Mouse (Mus musculus) testis, adult 2 months (tissue): ENCODE measurements around the gene Phkb. TPM values are rescaled to one million over a fixed set of nuclear protein-coding genes. Genes with fewer than 3 reads are reported as not detected.

ENCODE experiments used
- H3K27ac ChIP-seq: fragments of 200-500 bp; 2 replicates; pipeline ENCODE4 v1.5.1; 2012; ENCODE audit warnings: low read depth, low read length; ENCODE audit not compliant: control insufficient read depth, insufficient read depth
- H3K27me3 ChIP-seq: fragments of 200-500 bp; 2 replicates; pipeline ENCODE4 v1.6.1; 2012; ENCODE audit warnings: mild to moderate bottlenecking, low read length, moderate library complexity; ENCODE audit not compliant: control insufficient read depth, insufficient read depth
- H3K36me3 ChIP-seq: fragments of 200-500 bp; 2 replicates; pipeline ENCODE4 v1.6.1; 2012; ENCODE audit warnings: mild to moderate bottlenecking, low read length; ENCODE audit not compliant: control insufficient read depth, insufficient read depth
- H3K4me1 ChIP-seq: fragments of 200-500 bp; 2 replicates; pipeline ENCODE4 v1.6.1; 2012; ENCODE audit warnings: low read length; ENCODE audit not compliant: control insufficient read depth, insufficient read depth
- H3K4me3 ChIP-seq: fragments of 200-500 bp; 2 replicates; pipeline ENCODE4 v1.5.1; 2012; ENCODE audit warnings: low read depth, mild to moderate bottlenecking, low read length, moderate library complexity, mixed read lengths; ENCODE audit not compliant: control insufficient read depth
- CTCF ChIP-seq: fragments of 200-500 bp; IDR thresholded peaks from 2 replicates; pipeline ENCODE4 v1.5.1; 2012; ENCODE audit warnings: low read depth, mild to moderate bottlenecking, inconsistent platforms, low read length, moderate library complexity; ENCODE audit not compliant: control insufficient read depth, insufficient read depth, insufficient replicate concordance
- POLR2A ChIP-seq: fragments of 200-500 bp; IDR thresholded peaks from 2 replicates; pipeline ENCODE4 v1.6.1; 2012; ENCODE audit warnings: low read depth, mild to moderate bottlenecking, inconsistent platforms, low read length, moderate library complexity; ENCODE audit not compliant: control insufficient read depth
- polyA plus RNA-seq: library from polyadenylated mRNA; depleted of rRNA; stranded (reverse); fragments of >200 nt; gene quantifications from 2 replicates; pipeline ENCODE4 v1.2.3, GENCODE M21; 2012

The Phkb gene
- polyA plus RNA-seq, 1 experiment: 2.9 TPM

- no peak for TF ChIP-seq POLR2A
- Histone ChIP-seq H3K36me3 (no peaks in the 10 kb centered on the region), H3K27me3 (no peaks in the 10 kb centered on the region), H3K4me3 (no peak overlapping the region), H3K4me1 (no peaks in the 10 kb centered on the region), H3K27ac (no peak overlapping the region)
Measured at GRCm38 (mm10) chr8:86050882-86051281, 210.1 kb downstream of the Phkb start.

- no peaks in the 10 kb centered on the region for H3K36me3 ChIP-seq
- no peak overlapping the region for H3K27ac ChIP-seq
- no peak for TF ChIP-seq POLR2A
- no peak for TF ChIP-seq CTCF
- H3K4me3 ChIP-seq: no peak overlapping the region
- no peaks in the 10 kb centered on the region for H3K27me3 ChIP-seq
- H3K4me1 ChIP-seq: no peaks in the 10 kb centered on the region
Measured at GRCm38 (mm10) chr8:86052003-86052402, 211.2 kb downstream of the Phkb start.

- Histone ChIP-seq H3K4me3 (no peak overlapping the region), H3K27ac (no peak overlapping the region), H3K27me3 (no peaks in the 10 kb centered on the region), H3K36me3 (no peaks in the 10 kb centered on the region), H3K4me1 (no peaks in the 10 kb centered on the region)
- TF ChIP-seq CTCF: no peak
- TF ChIP-seq POLR2A: no peak
Measured at GRCm38 (mm10) chr8:86058618-86059017, 217.9 kb downstream of the Phkb start.

- no peaks in the 10 kb centered on the region for H3K27me3 ChIP-seq
- no peaks in the 10 kb centered on the region for H3K36me3 ChIP-seq
- no peaks in the 10 kb centered on the region for H3K4me1 ChIP-seq
- no peak for TF ChIP-seq CTCF
- no peak for TF ChIP-seq POLR2A
- H3K4me3 ChIP-seq: no peak overlapping the region
- H3K27ac ChIP-seq: no peak overlapping the region
Measured at GRCm38 (mm10) chr8:86059130-86059529, 218.4 kb downstream of the Phkb start.

- Histone ChIP-seq H3K4me1 (no peaks in the 10 kb centered on the region), H3K27me3 (no peaks in the 10 kb centered on the region), H3K27ac (no peak overlapping the region), H3K4me3 (no peak overlapping the region), H3K36me3 (no peaks in the 10 kb centered on the region)
- TF ChIP-seq POLR2A (no peak), CTCF (no peak)
Measured at GRCm38 (mm10) chr8:86063411-86063810, 222.7 kb downstream of the Phkb start.

- Histone ChIP-seq H3K36me3 (no peaks in the 10 kb centered on the region), H3K27me3 (no peaks in the 10 kb centered on the region), H3K27ac (no peak overlapping the region), H3K4me1 (no peaks in the 10 kb centered on the region), H3K4me3 (no peak overlapping the region)
- TF ChIP-seq CTCF (no peak), POLR2A (no peak)
Measured at GRCm38 (mm10) chr8:86079433-86079832, 238.7 kb downstream of the Phkb start.

GRCm38 (mm10) chr8:86083346-86083745, 242.6 kb downstream of the Phkb start:
- H3K27me3 ChIP-seq: no peaks in the 10 kb centered on the region
- no peaks in the 10 kb centered on the region for H3K4me1 ChIP-seq
- no peak overlapping the region for H3K27ac ChIP-seq
- no peak overlapping the region for H3K4me3 ChIP-seq
- H3K36me3 ChIP-seq: no peaks in the 10 kb centered on the region
- no peak for TF ChIP-seq POLR2A
- TF ChIP-seq CTCF: no peak

GRCm38 (mm10) chr8:86086791-86087190, 246.0 kb downstream of the Phkb start:
- no peak overlapping the region for H3K4me3 ChIP-seq
- H3K27ac ChIP-seq: no peak overlapping the region
- no peak for TF ChIP-seq POLR2A
- no peak for TF ChIP-seq CTCF
- H3K36me3 ChIP-seq: no peaks in the 10 kb centered on the region
- no peaks in the 10 kb centered on the region for H3K4me1 ChIP-seq
- no peaks in the 10 kb centered on the region for H3K27me3 ChIP-seq
